Mouse (Mus musculus) kidney, postnatal 36 days (tissue): ENCODE measurements around the gene Olfr1175-ps.

Source experiments
- DNase-seq, 2 experiments: peaks; one replicate each; pipeline ENCODE4 v3.0.0; 2021 to 2022; ENCODE audit warnings: mixed read lengths in 2 of 2

The Olfr1175-ps gene

DNA sequence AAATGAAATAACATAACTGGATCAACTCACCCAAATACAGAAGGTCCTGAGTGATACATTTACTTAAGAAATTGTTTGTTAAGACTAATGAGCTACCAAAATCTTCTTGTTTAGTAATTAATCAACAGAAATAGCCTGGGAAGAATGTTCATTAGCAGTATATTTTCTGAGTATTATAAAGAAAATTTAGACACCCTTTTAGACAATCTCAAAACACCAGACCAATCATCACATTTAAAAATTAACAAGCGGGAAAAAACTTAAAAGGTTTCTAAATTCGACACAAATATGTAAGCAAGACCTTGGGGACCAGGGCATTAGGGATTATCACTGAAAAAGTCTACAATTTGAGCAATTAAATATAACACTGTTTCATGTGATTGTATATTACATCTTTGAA, at the start of gene Olfr1175-ps:
TSS of gene Olfr1175-ps (minus strand) at position 101 of the 400 bp plus-strand sequence.
- no peak for DNase-seq

DNA sequence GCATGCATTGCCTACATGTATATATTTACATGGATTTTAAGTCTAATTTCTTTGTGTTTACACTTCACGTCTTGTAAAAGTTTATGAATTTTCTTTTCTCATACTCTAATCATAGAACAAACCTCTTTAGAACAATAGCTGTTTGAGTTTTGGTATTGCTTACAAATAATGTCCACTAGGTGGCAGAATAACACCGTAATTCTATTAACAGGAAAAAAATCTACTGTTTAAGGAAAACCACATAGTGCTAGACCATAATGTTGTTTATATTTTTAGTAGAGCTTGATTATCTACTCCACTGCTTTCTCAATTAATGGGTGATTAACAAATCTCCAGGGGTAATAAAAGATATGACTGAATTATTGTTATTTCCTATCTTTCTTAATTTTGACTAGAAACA, 29.3 kb upstream of the Olfr1175-ps start:
- no peak for DNase-seq

DNA sequence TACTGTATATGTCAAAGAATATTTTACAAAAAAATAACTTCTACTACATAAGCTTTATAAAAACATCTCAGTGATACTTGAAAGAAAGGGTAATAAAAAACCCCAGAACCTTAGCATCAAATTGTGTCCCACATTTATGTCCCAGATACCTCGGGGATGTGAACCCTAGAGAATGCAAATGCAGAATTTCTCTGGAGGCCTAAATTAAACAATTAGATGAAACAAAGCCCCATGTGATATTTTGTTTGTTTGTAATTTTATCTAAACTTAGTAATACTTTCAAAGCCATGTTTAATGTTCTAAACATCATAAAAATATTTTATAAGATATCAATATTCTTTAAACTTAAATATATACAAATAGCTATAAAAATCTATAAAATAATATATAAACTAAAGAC, 19.4 kb upstream of the Olfr1175-ps start, which contains the start of gene Olfr1177-ps:
TSS of gene Olfr1177-ps (minus strand) at position 101 of the 400 bp plus-strand sequence.
- DNase-seq, result no peak

DNA sequence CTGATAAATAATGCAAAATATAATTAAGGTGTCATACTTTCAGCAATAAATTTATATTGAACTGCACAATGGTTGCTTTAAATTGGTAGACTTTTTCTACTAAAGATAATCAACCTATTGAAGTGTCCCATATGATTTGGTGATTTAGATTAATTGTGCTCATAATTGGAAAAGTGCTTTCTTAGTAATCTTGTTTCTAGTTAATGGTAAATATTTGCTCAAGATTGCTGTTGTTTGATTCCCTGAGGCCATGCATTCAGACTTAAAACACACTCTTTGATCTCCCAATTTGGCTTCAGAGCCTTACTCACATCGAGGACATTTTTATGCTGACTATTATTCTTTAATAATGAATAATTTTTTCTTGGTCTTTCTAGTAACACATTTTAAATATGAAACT, 9.4 kb upstream of the Olfr1175-ps start, which contains the start of gene Olfr1176:
TSS of gene Olfr1176 (plus strand) at position 301 of the 400 bp plus-strand sequence.
- no peak for DNase-seq

DNA sequence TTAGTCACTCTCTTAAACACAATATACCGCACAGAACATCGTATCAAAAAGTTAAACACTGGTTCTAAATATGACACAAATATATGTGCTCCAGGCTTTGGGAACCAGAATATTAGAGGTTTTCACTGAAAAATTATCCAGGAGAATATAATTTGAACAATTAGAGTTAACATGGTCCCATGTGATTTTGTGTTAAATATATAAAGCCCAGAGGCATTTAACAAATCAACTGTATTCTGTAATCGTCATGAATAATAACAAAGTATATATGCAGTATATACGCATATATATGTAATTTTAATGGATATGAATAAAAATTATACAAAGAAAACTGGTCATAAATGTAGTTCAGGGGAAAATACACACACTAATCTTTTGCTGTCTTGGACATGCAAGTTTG, 12.0 kb downstream of the Olfr1175-ps start, which contains the start of gene Olfr1174-ps:
TSS of gene Olfr1174-ps (minus strand) at position 101 of the 400 bp plus-strand sequence.
- no peak for DNase-seq

DNA sequence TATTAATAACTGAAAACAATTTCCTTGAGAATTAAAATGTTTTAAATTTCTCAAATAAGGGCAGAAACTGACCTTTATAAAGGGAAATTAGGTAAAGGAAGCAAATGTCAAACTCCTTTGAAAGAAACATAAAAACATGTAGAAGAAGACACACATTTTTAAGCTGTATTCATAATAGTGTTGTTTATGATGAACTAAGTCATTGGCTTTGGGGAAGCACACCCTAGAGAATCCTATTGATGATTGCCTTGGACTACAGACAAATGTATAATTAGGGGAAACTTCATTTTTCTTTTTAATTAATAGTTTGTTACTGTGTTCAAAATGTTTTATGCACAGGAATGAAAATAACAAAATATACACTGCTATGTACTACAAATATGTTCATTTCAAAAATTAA, 47.2 kb downstream of the Olfr1175-ps start, which contains the start of gene Olfr1173:
TSS of gene Olfr1173 (minus strand) at position 101 of the 400 bp plus-strand sequence.
- DNase-seq, result no peak
